Mouse (Mus musculus) hindlimb bud, embryonic 11.5 days (tissue): ENCODE results near the gene Snrnp48.

Experiments used
- DNase-seq: peaks from one replicate; pipeline ENCODE4 v3.0.0-alpha.2; 2012; ENCODE audit warnings: low read depth, low spot score; ENCODE audit errors: extremely low spot score

Gene Snrnp48

DNA sequence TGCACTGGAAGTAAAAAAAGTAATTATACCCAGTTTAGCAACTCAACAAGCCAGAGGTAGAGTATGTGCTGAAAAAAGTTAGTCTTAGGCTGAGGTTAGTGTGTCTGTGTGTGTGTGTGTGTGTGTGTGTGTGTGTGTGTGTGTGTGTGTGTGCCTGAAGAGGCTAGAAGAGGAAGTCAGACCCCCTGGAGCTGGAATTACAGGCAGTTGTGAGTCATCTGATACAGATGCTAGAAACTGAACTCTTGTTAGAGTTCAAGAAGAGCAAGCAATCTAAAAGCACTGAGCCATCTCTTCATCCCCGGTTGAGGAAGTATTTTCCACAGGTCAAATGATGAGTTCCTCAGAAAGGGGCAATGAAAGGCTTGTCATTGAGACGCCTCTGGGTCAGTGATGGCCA, 54.2 kb downstream of the Snrnp48 start:
- DNase-seq: no peak

DNA sequence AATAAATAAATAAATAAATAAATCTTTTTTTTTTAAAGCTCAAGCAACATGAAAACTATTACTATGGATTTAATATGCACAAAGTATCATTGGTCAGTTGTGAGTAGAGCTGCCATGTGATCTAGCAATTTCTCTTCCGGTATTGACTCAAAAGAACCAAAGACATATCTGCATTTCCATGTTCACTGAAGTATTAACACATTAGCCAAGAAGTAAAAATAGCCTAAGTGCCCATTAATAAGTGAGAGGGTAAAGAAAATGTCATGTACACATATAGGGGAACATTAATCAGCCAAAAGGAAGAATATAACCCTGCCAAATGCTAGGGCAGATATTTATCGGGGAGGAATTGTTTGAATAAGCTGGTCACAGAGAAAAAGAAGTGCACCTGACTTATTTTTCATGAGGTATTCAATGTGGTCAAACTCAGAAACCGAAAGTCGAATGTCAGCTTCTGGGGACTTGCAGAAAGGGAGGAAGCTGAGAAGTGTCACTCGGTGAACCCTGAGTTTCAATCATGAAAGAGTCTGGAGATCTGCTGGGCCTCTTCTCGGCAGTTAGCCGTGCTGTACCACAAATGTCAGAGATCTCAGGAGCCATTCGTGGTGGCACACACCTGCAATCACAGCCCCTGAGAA, 64.4 kb downstream of the Snrnp48 start:
- no peak for DNase-seq

DNA sequence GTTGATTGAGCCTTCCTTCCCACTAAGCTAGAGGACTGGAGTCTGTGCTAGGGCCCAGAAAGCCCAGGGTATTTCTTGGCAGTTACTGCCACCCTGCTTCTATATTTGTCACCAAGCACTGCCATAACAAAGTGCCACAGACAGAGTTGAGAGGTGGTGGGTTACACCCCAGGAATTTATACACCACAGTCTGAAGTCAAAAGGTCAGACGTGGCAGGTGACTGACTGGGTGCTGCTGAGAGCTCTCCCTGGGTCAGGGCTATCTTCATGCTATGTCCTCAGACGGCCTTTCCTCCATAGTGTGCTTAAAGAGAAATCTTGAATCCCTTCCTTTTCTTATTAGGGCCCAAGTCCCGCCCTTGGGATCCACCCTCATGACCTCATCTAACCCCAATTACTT, 67.9 kb downstream of the Snrnp48 start:
- no peak for DNase-seq
